Mouse (Mus musculus) frontal cortex, adult 2 months (tissue): ENCODE measurements around the gene Mrpl53. TPM values are rescaled to one million over a fixed set of nuclear protein-coding genes. Genes with fewer than 3 reads are reported as not detected.

ENCODE experiments used
- DNase-seq, 2 experiments: peaks; one replicate each; pipeline ENCODE4 v3.0.0; 2022; ENCODE audit warnings: low spot score in 1 of 2; ENCODE audit errors: extremely low spot score in 1 of 2
- polyA plus RNA-seq: library from polyadenylated mRNA; depleted of rRNA; stranded (reverse); fragments of >200 nt; gene quantifications from 2 replicates; pipeline ENCODE4 v1.2.3, GENCODE M21; 2012; rRNA removed

Mrpl53 gene
- polyA plus RNA-seq, result 96.4 and 109 TPM in 2 replicates

- peak in 1 of 2 experiments; percentile 84 for DNase-seq
Measured at GRCm38 (mm10) chr6:83108762-83109668, at the start of gene Mrpl53. TSS of gene Mrpl53 (plus strand) at chr6:83109040.

GRCm38 (mm10) chr6:83065995-83066394 lies 42.8 kb upstream of the Mrpl53 start:
- no peak for DNase-seq

- DNase-seq, result no peak
Measured at GRCm38 (mm10) chr6:83066441-83066840, 42.4 kb upstream of the Mrpl53 start.

- DNase-seq, result no peak
Measured at GRCm38 (mm10) chr6:83068221-83068620, 40.6 kb upstream of the Mrpl53 start.

GRCm38 (mm10) chr6:83068706-83069487 lies 39.9 kb upstream of the Mrpl53 start:
- no peak for DNase-seq

GRCm38 (mm10) chr6:83069488-83070246 lies 39.2 kb upstream of the Mrpl53 start:
- no peak for DNase-seq

- no peak for DNase-seq
Measured at GRCm38 (mm10) chr6:83070247-83070310, 38.8 kb upstream of the Mrpl53 start, which contains the start of gene Tlx2. TSS of gene Tlx2 (minus strand) at chr6:83070293.

GRCm38 (mm10) chr6:83070311-83071219 lies 38.3 kb upstream of the Mrpl53 start:
- DNase-seq, result no peak

GRCm38 (mm10) chr6:83071220-83071619 lies 37.6 kb upstream of the Mrpl53 start:
- no peak for DNase-seq

GRCm38 (mm10) chr6:83074979-83075378 lies 33.9 kb upstream of the Mrpl53 start:
- DNase-seq, result no peak

GRCm38 (mm10) chr6:83077630-83078323 lies 31.1 kb upstream of the Mrpl53 start, which contains the start of gene Pcgf1:
TSS of gene Pcgf1 (plus strand) at chr6:83077869.
- DNase-seq, result peak in 1 of 2 experiments; percentile 42

GRCm38 (mm10) chr6:83078324-83078858 lies 30.4 kb upstream of the Mrpl53 start:
- DNase-seq, result peak; percentile 96 to 100

GRCm38 (mm10) chr6:83080210-83080609 lies 28.6 kb upstream of the Mrpl53 start:
- no peak for DNase-seq

GRCm38 (mm10) chr6:83083497-83083896 lies 25.3 kb upstream of the Mrpl53 start:
- no peak for DNase-seq

- DNase-seq, result no peak
Measured at GRCm38 (mm10) chr6:83084477-83084876, 24.4 kb upstream of the Mrpl53 start.

GRCm38 (mm10) chr6:83086121-83087035 lies 22.5 kb upstream of the Mrpl53 start, which contains the start of gene Lbx2:
TSS of gene Lbx2 (plus strand) at chr6:83086367.
- no peak for DNase-seq

GRCm38 (mm10) chr6:83087205-83087925 lies 21.5 kb upstream of the Mrpl53 start:
- no peak for DNase-seq

- DNase-seq, result no peak
Measured at GRCm38 (mm10) chr6:83087926-83088260, 20.9 kb upstream of the Mrpl53 start.
